Mouse (Mus musculus): ENCODE results near the gene Vmn1r49. TPM values are rescaled to one million over a fixed set of nuclear protein-coding genes. Genes with fewer than 3 reads are reported as not detected.

The Vmn1r49 gene
- not detected for polyA plus RNA-seq (2017; shearing (Covaris generic))

GRCm38 (mm10) chr6:90078406-90078805 lies at the start of gene Vmn1r49:
Gene Vmn1r49, minus strand, starts transcription at chr6:90078506.

GRCm38 (mm10) chr6:90122296-90122695 lies 44.0 kb upstream of the Vmn1r49 start, which contains the start of gene Vmn1r51:
Gene Vmn1r51, plus strand, starts transcription at chr6:90122596.

GRCm38 (mm10) chr6:90101130-90101529 lies 22.8 kb upstream of the Vmn1r49 start, which contains the start of gene Vmn1r50:
Gene Vmn1r50, plus strand, starts transcription at chr6:90101430.

GRCm38 (mm10) chr6:90036741-90037140 lies 41.6 kb downstream of the Vmn1r49 start, which contains the start of gene Vmn1r48:
Gene Vmn1r48, minus strand, starts transcription at chr6:90036841.

Other genes with a start within 250 kb of the Vmn1r49 start
- not detected for gene Vmn1r42, start 202.1 kb downstream of the Vmn1r49 start, polyA plus RNA-seq (2017; shearing (Covaris generic))
- gene Vmn1r43, start 202.1 kb downstream of the Vmn1r49 start, polyA plus RNA-seq (2017; shearing (Covaris generic)): not detected
- gene Vmn1r44, start 194.8 kb downstream of the Vmn1r49 start, polyA plus RNA-seq (2017; shearing (Covaris generic)): not detected
- not detected for gene Vmn1r45, start 137.9 kb downstream of the Vmn1r49 start, polyA plus RNA-seq (2017; shearing (Covaris generic))
- gene Vmn1r46, start 109.2 kb downstream of the Vmn1r49 start, polyA plus RNA-seq (2017; shearing (Covaris generic)): not detected
- not detected for gene Vmn1r47, start 62.4 kb downstream of the Vmn1r49 start, polyA plus RNA-seq (2017; shearing (Covaris generic))
- not detected for gene Vmn1r48, start 41.7 kb downstream of the Vmn1r49 start, polyA plus RNA-seq (2017; shearing (Covaris generic))
- not detected for gene Vmn1r50, start 22.9 kb upstream of the Vmn1r49 start, polyA plus RNA-seq (2017; shearing (Covaris generic))
- not detected for gene Vmn1r51, start 44.1 kb upstream of the Vmn1r49 start, polyA plus RNA-seq (2017; shearing (Covaris generic))
- gene Vmn1r52, start 96.3 kb upstream of the Vmn1r49 start, polyA plus RNA-seq (2017; shearing (Covaris generic)): not detected
- gene V1ra8, start 124.3 kb upstream of the Vmn1r49 start, polyA plus RNA-seq (2017; shearing (Covaris generic)): not detected
- not detected for gene Vmn1r53, start 145.9 kb upstream of the Vmn1r49 start, polyA plus RNA-seq (2017; shearing (Covaris generic))
- gene Vmn1r54, start 167.8 kb upstream of the Vmn1r49 start, polyA plus RNA-seq (2017; shearing (Covaris generic)): not detected
- gene BC048671, start 222.7 kb upstream of the Vmn1r49 start, polyA plus RNA-seq (2017; shearing (Covaris generic)): not detected
- gene Chst13, start 246.7 kb upstream of the Vmn1r49 start, polyA plus RNA-seq (2017; shearing (Covaris generic)): not detected